Mouse (Mus musculus) CH12.LX (cell line): Measurements from ENCODE around the gene Alg5. TPM values are rescaled to one million over a fixed set of nuclear protein-coding genes. Genes with fewer than 3 reads are reported as not detected.

Source experiments
- DNase-seq: peaks from one replicate; pipeline ENCODE4 v3.0.0-alpha.2; 2013; ENCODE audit errors: extremely low read depth
- H3K27ac ChIP-seq: 2 replicates; pipeline ENCODE4 v1.5.1; 2012; ENCODE audit warnings: low read depth, mild to moderate bottlenecking, control low read depth, moderate library complexity; ENCODE audit not compliant: insufficient read depth
- H3K27me3 ChIP-seq: replicated peaks from 2 replicates; pipeline ENCODE3; 2012; ENCODE audit warnings: inconsistent platforms
- H3K36me3 ChIP-seq, 2 experiments: replicated peaks in 1 of 2; 2 replicates each; pipeline versions ENCODE3 to v1.6.1; 2012; ENCODE audit warnings: inconsistent platforms in 1 of 2, low read length in 1 of 2, mild to moderate bottlenecking in 1 of 2, mixed read lengths in 1 of 2, moderate library complexity in 1 of 2; ENCODE audit not compliant: control insufficient read depth in 1 of 2, insufficient read depth in 1 of 2
- H3K4me1 ChIP-seq, 2 experiments: 2 replicates each; pipeline ENCODE4 v1.6.1; 2012; ENCODE audit warnings: inconsistent platforms in 1 of 2, moderate library complexity in 1 of 2; ENCODE audit not compliant: insufficient read depth in 2 of 2, control insufficient read depth in 1 of 2
- H3K4me2 ChIP-seq: 2 replicates; pipeline ENCODE4 v1.6.1; 2012; ENCODE audit warnings: low read depth, mild to moderate bottlenecking, control low read depth; ENCODE audit not compliant: poor library complexity, insufficient read depth, severe bottlenecking
- H3K4me3 ChIP-seq, 3 experiments: fragments of 150-350 bp in 1 of 3; sonication (generic) in 1 of 3; replicated peaks in 1 of 3; 2 replicates each; pipeline versions ENCODE3 to v1.5.1; 2011 to 2012; ENCODE audit warnings: low read depth in 2 of 3, low read length in 2 of 3, mild to moderate bottlenecking in 2 of 3, moderate library complexity in 2 of 3, control low read depth in 1 of 3, improper control_type of control experiment in 1 of 3, inconsistent platforms in 1 of 3, mixed read lengths in 1 of 3; ENCODE audit not compliant: poor library complexity in 1 of 3
- H3K79me2 ChIP-seq: replicated peaks from 2 replicates; pipeline ENCODE4 v1.6.1; 2012; ENCODE audit warnings: mild to moderate bottlenecking, moderate library complexity; ENCODE audit not compliant: control insufficient read depth, poor library complexity, insufficient read depth, severe bottlenecking; ENCODE audit errors: extremely low read depth
- H3K9ac ChIP-seq: 2 replicates; pipeline ENCODE4 v1.6.1; 2012; ENCODE audit warnings: low read depth, mild to moderate bottlenecking, control low read depth, moderate library complexity; ENCODE audit not compliant: insufficient read depth
- H3K9me3 ChIP-seq: replicated peaks from 2 replicates; pipeline ENCODE3; 2012; ENCODE audit warnings: low read length, inconsistent platforms, mixed read lengths
- BHLHE40 ChIP-seq: IDR thresholded peaks from 2 replicates; pipeline ENCODE4 v1.6.1; 2011; ENCODE audit warnings: mild to moderate bottlenecking, low read depth, low read length, improper control_type of control experiment
- CHD1 ChIP-seq: IDR thresholded peaks from 2 replicates; pipeline ENCODE4 v1.6.1; 2012; ENCODE audit warnings: low read depth, low read length, improper control_type of control experiment, inconsistent platforms
- CTCF ChIP-seq, 2 experiments: IDR thresholded peaks in 1 of 2; conservative IDR thresholded peaks in 1 of 2; 2 replicates each; pipeline ENCODE4 v1.5.1; 2011 to 2012; ENCODE audit warnings: low read depth in 2 of 2, low read length in 2 of 2, improper control_type of control experiment in 1 of 2, inconsistent platforms in 1 of 2, mild to moderate bottlenecking in 1 of 2, moderate library complexity in 1 of 2
- E2F4 ChIP-seq: IDR thresholded peaks from 2 replicates; pipeline ENCODE4 v1.6.1; 2011; ENCODE audit warnings: low read depth, low read length, improper control_type of control experiment; ENCODE audit not compliant: insufficient replicate concordance
- ELF1 ChIP-seq: IDR thresholded peaks from 2 replicates; pipeline ENCODE4 v1.6.1; 2014; ENCODE audit warnings: low read depth, mild to moderate bottlenecking, inconsistent platforms, low read length, improper control_type of control experiment
- EP300 ChIP-seq: IDR thresholded peaks from 2 replicates; pipeline ENCODE4 v1.6.1; 2011; ENCODE audit warnings: low read length, improper control_type of control experiment
- ETS1 ChIP-seq: conservative IDR thresholded peaks from 2 replicates; pipeline ENCODE4 v1.6.1; 2012; ENCODE audit warnings: low read depth, mild to moderate bottlenecking, inconsistent platforms, low read length, improper control_type of control experiment, moderate library complexity
- GABPA ChIP-seq: IDR thresholded peaks from 2 replicates; pipeline ENCODE4 v1.6.1; 2012; ENCODE audit warnings: low read depth, low read length, improper control_type of control experiment, inconsistent platforms; ENCODE audit not compliant: insufficient replicate concordance
- HCFC1 ChIP-seq: IDR thresholded peaks from 2 replicates; pipeline ENCODE4 v1.6.1; 2012; ENCODE audit warnings: low read depth, mild to moderate bottlenecking, inconsistent platforms, low read length, improper control_type of control experiment
- JUN ChIP-seq: IDR thresholded peaks from 2 replicates; pipeline ENCODE4 v1.6.1; 2011; ENCODE audit warnings: low read depth, mild to moderate bottlenecking, low read length, improper control_type of control experiment, moderate library complexity; ENCODE audit not compliant: insufficient read depth
- JUND ChIP-seq: conservative IDR thresholded peaks from 2 replicates; pipeline ENCODE4 v1.6.1; 2011; ENCODE audit warnings: low read depth, low read length, improper control_type of control experiment
- KAT2A ChIP-seq: IDR thresholded peaks from 2 replicates; pipeline ENCODE4 v1.6.1; 2012; ENCODE audit warnings: low read length, improper control_type of control experiment, inconsistent platforms; ENCODE audit not compliant: insufficient replicate concordance
- MXI1 ChIP-seq: IDR thresholded peaks from 2 replicates; pipeline ENCODE4 v1.6.1; 2011; ENCODE audit warnings: mild to moderate bottlenecking, low read depth, low read length, improper control_type of control experiment
- MYC ChIP-seq: IDR thresholded peaks from 2 replicates; pipeline ENCODE4 v1.6.1; 2011; ENCODE audit warnings: low read depth, mild to moderate bottlenecking, improper control_type of control experiment, low read length
- NRF1 ChIP-seq: IDR thresholded peaks from 2 replicates; pipeline ENCODE4 v1.6.1; 2014; ENCODE audit warnings: low read depth, mild to moderate bottlenecking, inconsistent platforms, low read length, improper control_type of control experiment, moderate library complexity
- RCOR1 ChIP-seq: conservative IDR thresholded peaks from 2 replicates; pipeline ENCODE4 v1.6.1; 2012; ENCODE audit warnings: low read depth, mild to moderate bottlenecking, inconsistent platforms, low read length, improper control_type of control experiment
- TBP ChIP-seq: conservative IDR thresholded peaks from 2 replicates; pipeline ENCODE4 v1.6.1; 2011; ENCODE audit warnings: low read depth, low read length, improper control_type of control experiment
- TCF12 ChIP-seq: IDR thresholded peaks from 2 replicates; pipeline ENCODE4 v1.6.1; 2014; ENCODE audit warnings: low read depth, mild to moderate bottlenecking, inconsistent platforms, low read length, improper control_type of control experiment
- UBTF ChIP-seq: IDR thresholded peaks from 2 replicates; pipeline ENCODE4 v1.6.1; 2012; ENCODE audit warnings: low read depth, mild to moderate bottlenecking, inconsistent platforms, low read length, improper control_type of control experiment, moderate library complexity
- USF1 ChIP-seq: IDR thresholded peaks from 2 replicates; pipeline ENCODE4 v1.6.1; 2014; ENCODE audit warnings: low read depth, mild to moderate bottlenecking, inconsistent platforms, low read length, improper control_type of control experiment
- ZC3H11A ChIP-seq: IDR thresholded peaks from 2 replicates; pipeline ENCODE4 v1.6.1; 2012; ENCODE audit warnings: low read depth, mild to moderate bottlenecking, inconsistent platforms, low read length, improper control_type of control experiment
- ZMIZ1 ChIP-seq: IDR thresholded peaks from 2 replicates; pipeline ENCODE4 v1.6.1; 2012; ENCODE audit warnings: low read depth, mild to moderate bottlenecking, inconsistent platforms, low read length, improper control_type of control experiment
- dilution Hi-C: fragments of 300-500 bp; cut with MboI; formaldehyde crosslinking; loops from 2 replicates; pipeline ENCODE4 v1.14.3; 2020; ENCODE audit warnings: low sequenced_read_pairs; ENCODE audit not compliant: extremely low pct_unique_long_range_greater_than_20kb, extremely low pct_ligation_motif_present
- in situ Hi-C: fragments of 300-500 bp; cut with MboI; formaldehyde crosslinking; loops from 3 replicates; pipeline ENCODE4 v1.14.3; 2019; ENCODE audit warnings: low sequenced_read_pairs, low pct_ligation_motif_present, low pct_unique_long_range_greater_than_20kb, mixed read lengths
- polyA plus RNA-seq: library from polyadenylated mRNA; unstranded; fragments of >175 nt; gene quantifications from 2 replicates; pipeline ENCODE4 v1.2.1, GENCODE M21; 2012; ENCODE audit warnings: low read depth; ENCODE audit not compliant: insufficient read length
- total RNA-seq, 2 experiments: library from RNA; depleted of rRNA; stranded (reverse); fragments of 300-350 nt in 1 of 2; fragments of >200 nt in 1 of 2; gene quantifications; 2 replicates each; pipeline ENCODE4 v1.2.3; 2012 to 2014

Alg5 gene
- total and polyA plus RNA-seq, 3 experiments: 33.9 to 52.0 (median 48.0) TPM

DNA sequence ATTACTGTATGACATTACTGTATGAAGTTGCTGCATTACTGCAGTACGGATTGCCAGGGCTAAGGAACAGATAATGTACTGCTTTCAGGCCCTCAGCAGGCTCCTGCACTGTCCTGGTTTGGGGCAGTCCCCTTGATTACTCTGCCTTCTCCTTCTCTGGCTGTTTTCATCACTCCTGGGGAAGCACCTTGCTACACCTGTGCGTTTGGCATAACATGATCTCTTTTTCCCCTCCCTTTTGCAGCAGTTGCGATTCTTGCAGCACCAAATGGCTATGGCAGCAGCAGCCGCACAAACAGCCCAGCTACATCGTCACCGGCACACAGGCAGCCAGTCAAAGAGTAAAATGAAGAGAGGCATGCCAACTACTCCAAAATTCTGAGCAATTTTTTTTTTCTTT is 7.2 kb upstream of the Alg5 start (continued):
- peak; percentile 71 for TF ChIP-seq ETS1
- TF ChIP-seq CTCF (conservative IDR thresholded peaks at IDR 0.05 in 1 of 2, IDR thresholded peaks at IDR 0.05 in 1 of 2; ENCODE audit: low read depth in 2 of 2, low read length in 2 of 2): no peak
- TF ChIP-seq ELF1: no peak

DNA sequence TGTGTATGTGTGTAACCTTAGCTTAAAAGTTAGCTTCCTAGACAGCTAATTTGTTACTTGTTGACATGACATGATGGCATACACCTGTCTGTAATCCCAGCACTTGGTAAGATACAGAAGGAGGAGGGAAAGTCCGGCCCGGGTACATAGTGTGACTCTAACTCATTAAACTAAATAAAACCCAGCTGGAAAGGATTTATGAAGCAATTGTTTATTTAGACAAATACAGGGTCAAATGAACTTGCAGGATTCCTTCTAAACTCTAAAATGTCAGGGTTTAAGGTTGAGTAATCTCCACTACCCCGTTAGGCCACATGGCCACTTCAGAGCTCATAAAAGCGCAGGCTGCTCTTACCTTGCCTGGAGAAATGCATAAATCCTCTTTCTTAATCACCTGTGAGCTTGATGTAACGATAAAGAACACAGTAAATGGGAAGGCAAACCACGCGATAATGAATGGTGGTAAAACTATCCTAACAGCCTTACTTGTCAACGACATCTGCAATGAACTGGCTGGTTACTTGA is 3.7 kb upstream of the Alg5 start:
- Histone ChIP-seq H3K27ac (no peak overlapping the region), H3K9ac (no peak overlapping the region), H3K4me2 (no peak overlapping the region), H3K79me2 (peaks cover 26% of the 10 kb centered on the region), H3K36me3 (peaks cover 39 to 65% of the 10 kb centered on the region in 2 experiments), H3K9me3 (no peaks in the 10 kb centered on the region), H3K27me3 (no peaks in the 10 kb centered on the region), H3K4me3 (no peak overlapping the region), H3K4me1 (peaks cover 21 to 68% of the 10 kb centered on the region in 2 experiments)
- TF ChIP-seq UBTF: no peak
- no peak for TF ChIP-seq KAT2A
- TF ChIP-seq MYC: no peak
- no peak for TF ChIP-seq TCF12
- no peak for TF ChIP-seq USF1
- TF ChIP-seq JUN: no peak
- TF ChIP-seq MXI1: no peak
- no peak for TF ChIP-seq HCFC1
- no peak for TF ChIP-seq CTCF (conservative IDR thresholded peaks at IDR 0.05 in 1 of 2, IDR thresholded peaks at IDR 0.05 in 1 of 2; ENCODE audit: low read depth in 2 of 2, low read length in 2 of 2)
- no peak for TF ChIP-seq EP300
- no peak for TF ChIP-seq RCOR1
- TF ChIP-seq TBP: no peak
- TF ChIP-seq CHD1: no peak
- TF ChIP-seq JUND: no peak
- TF ChIP-seq ZC3H11A: no peak
- TF ChIP-seq GABPA: no peak
- TF ChIP-seq BHLHE40: no peak
- TF ChIP-seq NRF1: no peak
- TF ChIP-seq ZMIZ1: no peak
- TF ChIP-seq E2F4: no peak
- in situ Hi-C loops: no loop called here
- dilution Hi-C loops: no loop called here
- no peak for DNase-seq
